Mouse (Mus musculus) lung, postnatal 0 days (tissue): ENCODE measurements around the gene Gps1.

ENCODE experiments used
- CTCF ChIP-seq: IDR thresholded peaks from 2 replicates; pipeline ENCODE4 v1.5.1; 2016; ENCODE audit warnings: antibody characterized with exemption, mild to moderate bottlenecking
- EP300 ChIP-seq: IDR thresholded peaks from 2 replicates; pipeline ENCODE4 v1.6.1; 2016; ENCODE audit warnings: antibody characterized with exemption, mild to moderate bottlenecking, control low read depth

GRCm38 (mm10) chr11:120773463-120774190 lies 10.4 kb upstream of the Gps1 start:
- TF ChIP-seq CTCF (no peak), EP300 (no peak)
